8 mouse cellular contexts compared by ENCODE assay signal in the genomic region with DNA sequence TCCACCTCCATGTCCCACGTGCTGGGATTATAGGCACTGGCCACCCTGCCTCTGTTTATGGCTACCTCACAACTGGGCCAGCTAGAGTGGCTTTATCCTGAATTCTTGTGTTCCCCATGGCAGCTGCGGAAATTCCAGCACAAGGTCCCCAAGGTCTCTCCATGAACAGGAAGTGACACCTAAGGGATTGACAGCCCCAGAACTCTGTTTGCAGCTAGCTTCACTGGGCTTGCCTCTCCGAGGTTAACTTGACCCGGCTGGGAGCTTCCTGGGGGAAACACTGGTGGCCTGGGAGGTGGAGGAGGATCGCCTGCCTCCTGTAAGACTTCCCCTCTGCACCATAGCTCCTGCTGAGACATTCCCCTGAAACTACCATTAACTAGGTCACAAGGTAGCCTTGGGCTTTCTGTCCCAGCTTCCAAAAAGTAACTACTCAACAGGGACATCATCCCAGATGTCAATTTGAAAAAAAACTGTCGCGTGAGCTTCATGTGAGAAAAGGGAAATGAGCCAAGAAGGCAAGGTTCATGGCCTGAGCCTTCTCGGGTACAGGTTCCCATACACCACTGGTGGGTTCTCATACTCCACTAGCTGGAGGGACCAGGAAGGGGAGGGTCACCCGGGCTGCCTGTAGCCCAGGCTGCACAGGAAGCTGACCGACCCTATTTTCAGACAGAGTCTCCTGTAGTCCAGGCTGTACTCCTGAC. TPM values are rescaled to one million over a fixed set of nuclear protein-coding genes. Genes with fewer than 3 reads are reported as not detected.
DNase-seq lines count a peak whose midpoint lies in the region; ATAC-seq and TF ChIP-seq lines count a peak whose summit lies in the region.

No protein-coding gene starts in this region.

- TF ChIP-seq CTCF in gastrocnemius, adult 2 months (IDR thresholded peaks at IDR 0.05): no peak

- intact Hi-C loops in gastrocnemius, adult 2 months (cut with DNase I): loop anchor here (1.0 kb wide), 1 partner anchor 17 kb away; no protein-coding TSS in a partner anchor

- H3K36me3 ChIP-seq in kidney, embryonic 14.5 days (ENCODE audit: control insufficient read depth, insufficient read depth, low read length): no peaks in the 10 kb centered on the region

- peaks cover 20% of the 10 kb centered on the region for H3K4me1 ChIP-seq in kidney, embryonic 14.5 days (ENCODE audit: control insufficient read depth, insufficient read depth, low read length)

- peak overlapping the region; percentile 28; the same call in 1 of the 2 replicates for H3K9ac ChIP-seq in kidney, embryonic 14.5 days (ENCODE audit: low read depth, low read length)

- peak overlapping the region; percentile 83 for H3K27ac ChIP-seq in gastrocnemius, adult 2 months
- H3K27ac ChIP-seq in kidney, embryonic 14.5 days (ENCODE audit: low read depth, low read length): peak overlapping the region; percentile 75

- H3K4me3 ChIP-seq in gastrocnemius, adult 2 months: peak overlapping the region; percentile 87
- peak overlapping the region; percentile 35 for H3K4me3 ChIP-seq in kidney, embryonic 14.5 days (ENCODE audit: low read length)

- no peaks in the 10 kb centered on the region for H3K27me3 ChIP-seq in kidney, embryonic 14.5 days (ENCODE audit: control insufficient read depth, insufficient read depth, low read length)

- WGBS in kidney, embryonic 14.5 days: 32% methylated on average over 10 of the region's 10 CpGs

- no peaks in the 10 kb centered on the region for H3K9me3 ChIP-seq in kidney, embryonic 14.5 days (ENCODE audit: control insufficient read depth, low read length)

- ATAC-seq in granulocyte monocyte progenitor cell, adult 5-6 weeks (replicated peaks; ENCODE audit: poor library complexity, severe bottlenecking): peak; percentile 55
- peak; percentile 32; the same call in 1 of the 2 replicates for ATAC-seq in kidney, embryonic 14.5 days (ENCODE audit: low FRiP score, low TSS enrichment)
- ATAC-seq in megakaryocyte progenitor cell, adult 5-6 weeks (replicated peaks; ENCODE audit: poor library complexity): 0 out of 2 replicates have a peak, but pooled peaks have one; percentile 21

- no peak for DNase-seq in gastrocnemius, adult 2 months
- no peak for DNase-seq in gastrocnemius, adult 18-20 months (ENCODE audit: low spot score)
- no peak for DNase-seq in frontal cortex, postnatal 36 days (ENCODE audit: low spot score in 2 of 2)
- no peak for DNase-seq in right cerebral cortex, postnatal 4 days
- no peak for DNase-seq in right cerebral cortex, postnatal 10 days (ENCODE audit: low spot score in 2 of 2)

- peak overlapping the region; percentile 58 for H3K4me2 ChIP-seq in kidney, embryonic 14.5 days (replicated peaks; ENCODE audit: low read depth, low read length)

RNA-seq across cellular contexts. Expression of gene Rfc2, which starts 8.5 kb away (rescaled TPM):
- total RNA-seq in gastrocnemius, adult 2 months (2021): 10 to 100 TPM; 18.3 to 19.8 TPM
- total RNA-seq in gastrocnemius, adult 18-20 months (2021): 10 to 100 TPM; 17.6 to 18.9 TPM
- 284 and 297 TPM in 2 replicates for total RNA-seq in granulocyte monocyte progenitor cell, adult 5-6 weeks (2014; fragmentation: Nextera tagmentation)
- 146 and 201 TPM in 2 replicates for total RNA-seq in granulocyte monocyte progenitor cell, adult 5-6 weeks (2017)
- polyA plus RNA-seq in kidney, embryonic 14.5 days (2014; fragmentation: Nextera tagmentation; extraction: Ambion mirVana): 309 and 333 TPM in 2 replicates
- total RNA-seq in megakaryocyte progenitor cell, adult 5-6 weeks (2015): 230 and 236 TPM in 2 replicates
- 145 and 166 TPM in 2 replicates for total RNA-seq in megakaryocyte progenitor cell, adult 5-6 weeks (2017)

RNA-seq across cellular contexts. Expression of gene Syna, which starts 12.7 kb away (rescaled TPM):
- not detected for total RNA-seq in gastrocnemius, adult 2 months (2021)
- not detected for total RNA-seq in gastrocnemius, adult 18-20 months (2021)
- not detected in 2 replicates for total RNA-seq in granulocyte monocyte progenitor cell, adult 5-6 weeks (2014; fragmentation: Nextera tagmentation)
- total RNA-seq in granulocyte monocyte progenitor cell, adult 5-6 weeks (2017): not detected in 2 replicates
- 0.14 TPM in 1 of 2 replicates, not detected in the other for polyA plus RNA-seq in kidney, embryonic 14.5 days (2014; fragmentation: Nextera tagmentation; extraction: Ambion mirVana)
- not detected in 2 replicates for total RNA-seq in megakaryocyte progenitor cell, adult 5-6 weeks (2015)
- total RNA-seq in megakaryocyte progenitor cell, adult 5-6 weeks (2017): not detected in 2 replicates

RNA-seq across cellular contexts. Expression of gene Clip2, which starts 20.4 kb away (rescaled TPM):
- 1 to 10 TPM; 3.0 to 4.2 TPM for total RNA-seq in gastrocnemius, adult 2 months (2021)
- total RNA-seq in gastrocnemius, adult 18-20 months (2021): 1 to 10 TPM; 1.7 to 3.0 TPM
- 4.5 and 5.1 TPM in 2 replicates for total RNA-seq in granulocyte monocyte progenitor cell, adult 5-6 weeks (2014; fragmentation: Nextera tagmentation)
- total RNA-seq in granulocyte monocyte progenitor cell, adult 5-6 weeks (2017): 2.5 and 7.9 TPM in 2 replicates
- 3.7 and 4.4 TPM in 2 replicates for polyA plus RNA-seq in kidney, embryonic 14.5 days (2014; fragmentation: Nextera tagmentation; extraction: Ambion mirVana)
- total RNA-seq in megakaryocyte progenitor cell, adult 5-6 weeks (2015): 2.1 and 2.2 TPM in 2 replicates
- 4.0 and 17.6 TPM in 2 replicates for total RNA-seq in megakaryocyte progenitor cell, adult 5-6 weeks (2017)

RNA-seq across cellular contexts. Expression of gene Lat2, which starts 42.2 kb away (rescaled TPM):
- total RNA-seq in gastrocnemius, adult 2 months (2021): 1 to 10 TPM in 1 of 2 experiments, under 1 TPM in 1; 0.87 to 1.2 TPM
- total RNA-seq in gastrocnemius, adult 18-20 months (2021): under 1 TPM; 0.57 to 0.83 TPM
- 43.8 and 50.9 TPM in 2 replicates for total RNA-seq in granulocyte monocyte progenitor cell, adult 5-6 weeks (2014; fragmentation: Nextera tagmentation)
- total RNA-seq in granulocyte monocyte progenitor cell, adult 5-6 weeks (2017): 34.0 TPM in 2 replicates
- 1.8 and 2.2 TPM in 2 replicates for polyA plus RNA-seq in kidney, embryonic 14.5 days (2014; fragmentation: Nextera tagmentation; extraction: Ambion mirVana)
- total RNA-seq in megakaryocyte progenitor cell, adult 5-6 weeks (2015): 33.7 and 35.8 TPM in 2 replicates
- 48.6 and 67.4 TPM in 2 replicates for total RNA-seq in megakaryocyte progenitor cell, adult 5-6 weeks (2017)

Comparison
In these comparisons a context has a peak if more than half of its experiments do, and no peak if none do; other contexts are left out.
1. RNA of gene Rfc2, which starts 8.5 kb away (total RNA-seq): 146 to 297 TPM in granulocyte monocyte progenitor cell, adult 5-6 weeks and 145 to 236 TPM in megakaryocyte progenitor cell, adult 5-6 weeks; 18.3 to 19.8 TPM in gastrocnemius, adult 2 months and 17.6 to 18.9 TPM in gastrocnemius, adult 18-20 months; every median in the first group is over 4 times any median in the second.
2. Peak in every context shown above with its lines, with median percentiles within 50 percentile points of each other: ATAC-seq.